9 mouse cellular contexts compared by ENCODE assay signal in the genomic region with DNA sequence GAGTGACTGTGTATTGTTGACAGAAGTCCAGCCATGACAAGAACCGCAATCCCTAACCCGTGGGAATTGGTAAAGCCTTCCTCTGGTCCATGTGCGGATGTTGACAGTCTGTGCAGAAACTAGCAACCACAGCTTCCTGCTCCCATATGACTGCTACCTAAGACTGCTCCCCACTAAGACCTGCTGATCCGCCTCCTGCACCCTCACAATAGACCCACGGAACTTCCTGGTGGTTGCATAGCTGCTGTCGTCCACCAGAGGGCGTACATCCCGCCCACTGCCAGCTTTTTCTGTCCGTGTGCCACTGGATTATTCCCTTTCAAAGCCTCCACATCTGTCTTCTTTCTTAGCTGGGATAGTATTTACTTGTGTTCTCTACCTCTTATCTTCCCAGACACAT. TPM values are rescaled to one million over a fixed set of nuclear protein-coding genes. Genes with fewer than 3 reads are reported as not detected.
DNase-seq lines count a peak whose midpoint lies in the region; ATAC-seq and TF ChIP-seq lines count a peak whose summit lies in the region.
"Had no signal": no experiment of that assay in that cellular context is flagged by ENCODE, and none has a peak within 500 bp of the region (broad histone marks: within the 10 kb centered on the region; RNA-seq: fewer than 3 reads in every experiment).

No protein-coding gene starts in this region.

- no peak overlapping the region for H3K4me3 ChIP-seq in heart, embryonic 11.5 days (ENCODE audit: low read depth, low read length)
- H3K4me3 ChIP-seq in G1E (ENCODE audit: low read depth, low read length) = no peak overlapping the region
- H3K4me3 ChIP-seq: embryonic facial prominence, embryonic 13.5 days had no signal

- ATAC-seq in heart, embryonic 11.5 days (replicated peaks; ENCODE audit: insufficient number of reproducible peaks, low FRiP score, low TSS enrichment) = no peak
- ATAC-seq in G1E (ENCODE audit: extremely low read depth, insufficient number of reproducible peaks, low FRiP score, poor library complexity, severe bottlenecking) = no peak

- H3K27me3 ChIP-seq in heart, embryonic 11.5 days (ENCODE audit: control insufficient read depth, insufficient read depth, low read length) = no peaks in the 10 kb centered on the region
- H3K27me3 ChIP-seq in G1E (ENCODE audit: insufficient read depth, low read length) = no peaks in the 10 kb centered on the region

- intact Hi-C loops in heart, postnatal 10 days (cut with DNase I) = no loop called here

- no peak overlapping the region for H3K4me2 ChIP-seq in heart, embryonic 11.5 days
- H3K4me2 ChIP-seq: embryonic facial prominence, embryonic 13.5 days had no signal

- DNase-seq in heart, postnatal 10 days = peak; percentile 40 to 49
- DNase-seq in 416B (ENCODE audit: low read depth) = peak; percentile 57
- no peak for DNase-seq in G1E (ENCODE audit: low spot score)
- DNase-seq in gastrocnemius, postnatal 10 days = peak; percentile 31
- peak; percentile 69 for DNase-seq in mesoderm, embryonic 11.5 days (ENCODE audit: low read depth, low spot score)
- no peak for DNase-seq in urinary bladder, postnatal 36 days (ENCODE audit: low spot score in 2 of 2)
- no peak for DNase-seq in MN1 (ENCODE audit: low spot score)

- H3K27ac ChIP-seq in heart, embryonic 11.5 days (ENCODE audit: low read depth, low read length) = no peak overlapping the region
- H3K27ac ChIP-seq: embryonic facial prominence, embryonic 13.5 days had no signal

- peak; percentile 91 for TF ChIP-seq CTCF in G1E (IDR thresholded peaks at IDR 0.05; ENCODE audit: low read depth, low read length)

- H3K9ac ChIP-seq in heart, embryonic 11.5 days (ENCODE audit: low read depth, low read length) = no peak overlapping the region
- H3K9ac ChIP-seq: embryonic facial prominence, embryonic 13.5 days had no signal

- no peaks in the 10 kb centered on the region for H3K4me1 ChIP-seq in heart, embryonic 11.5 days (ENCODE audit: control insufficient read depth, insufficient read depth, low read length)
- H3K4me1 ChIP-seq in G1E (ENCODE audit: insufficient read depth, low read depth, low read length) = no peaks in the 10 kb centered on the region
- H3K4me1 ChIP-seq: embryonic facial prominence, embryonic 13.5 days had no signal

- H3K36me3 ChIP-seq in heart, embryonic 11.5 days (ENCODE audit: control insufficient read depth, insufficient read depth, low read length) = no peaks in the 10 kb centered on the region
- H3K36me3 ChIP-seq in G1E (replicated peaks) = no peaks in the 10 kb centered on the region
- H3K36me3 ChIP-seq: embryonic facial prominence, embryonic 13.5 days had no signal

- H3K9me3 ChIP-seq in heart, embryonic 11.5 days (replicated peaks; ENCODE audit: control insufficient read depth, low read length) = no peaks in the 10 kb centered on the region; the same call in 1 of the 2 replicates
- peaks cover 7% of the 10 kb centered on the region for H3K9me3 ChIP-seq in G1E (replicated peaks)
- H3K9me3 ChIP-seq: embryonic facial prominence, embryonic 13.5 days had no signal

- 55% methylated on average over 9 of the region's 9 CpGs for WGBS in heart, embryonic 11.5 days (ENCODE audit: insufficient replicate concordance)

RNA-seq across cellular contexts. Expression of a gene that starts 14.1 kb away (rescaled TPM):
- total RNA-seq in heart, postnatal 10 days (2021) = 1 to 10 TPM in 1 of 2 experiments, under 1 TPM in 1; 0.72 to 1.3 TPM
- 0.19 and 0.25 TPM in 2 replicates for polyA plus RNA-seq in heart, embryonic 11.5 days (2014; fragmentation: Nextera tagmentation; extraction: Ambion mirVana)
- total RNA-seq in G1E (2014; fragmentation: Nextera tagmentation) (not detected in 2 replicates), G1E (2017) (0.49 TPM in 1 of 2 replicates, not detected in the other)
- polyA plus RNA-seq in G1E (2012) = 0.02 TPM in 1 of 2 replicates, not detected in the other
- under 1 TPM; 0.52 to 0.54 TPM for total RNA-seq in gastrocnemius, postnatal 10 days (2021)

RNA-seq across cellular contexts. Expression of a gene that starts 17.2 kb away (rescaled TPM):
- 10 to 100 TPM; 72.8 to 80.5 TPM for total RNA-seq in heart, postnatal 10 days (2021)
- 6.1 and 6.8 TPM in 2 replicates for polyA plus RNA-seq in heart, embryonic 11.5 days (2014; fragmentation: Nextera tagmentation; extraction: Ambion mirVana)
- total RNA-seq in G1E (2014; fragmentation: Nextera tagmentation) = not detected in 2 replicates
- under 0.01 TPM in 1 of 2 replicates, not detected in the other for total RNA-seq in G1E (2017)
- not detected in 2 replicates for polyA plus RNA-seq in G1E (2012)
- 10 to 100 TPM; 12.2 to 14.4 TPM for total RNA-seq in gastrocnemius, postnatal 10 days (2021)

Comparison
In these comparisons a context has a peak if more than half of its experiments do, and no peak if none do; other contexts are left out.
1. DNase-seq: peak in heart, postnatal 10 days (2 of 2), 416B (single experiment), gastrocnemius, postnatal 10 days (single experiment) and mesoderm, embryonic 11.5 days (single experiment); none in G1E (single experiment), urinary bladder, postnatal 36 days (0 of 2) and MN1 (single experiment).
2. RNA of a gene that starts 17.2 kb away (total RNA-seq): 72.8 to 80.5 TPM in heart, postnatal 10 days and 12.2 to 14.4 TPM in gastrocnemius, postnatal 10 days; under 0.01 TPM in G1E; every median in the first group is over 10 times any median in the second.